Mouse (Mus musculus) cerebellum, adult 8-10 months (tissue): ENCODE measurements around the gene Tmem214.

Experiments
- DNase-seq: peaks from one replicate; pipeline ENCODE4 v3.0.0; 2022

Gene Tmem214

DNA sequence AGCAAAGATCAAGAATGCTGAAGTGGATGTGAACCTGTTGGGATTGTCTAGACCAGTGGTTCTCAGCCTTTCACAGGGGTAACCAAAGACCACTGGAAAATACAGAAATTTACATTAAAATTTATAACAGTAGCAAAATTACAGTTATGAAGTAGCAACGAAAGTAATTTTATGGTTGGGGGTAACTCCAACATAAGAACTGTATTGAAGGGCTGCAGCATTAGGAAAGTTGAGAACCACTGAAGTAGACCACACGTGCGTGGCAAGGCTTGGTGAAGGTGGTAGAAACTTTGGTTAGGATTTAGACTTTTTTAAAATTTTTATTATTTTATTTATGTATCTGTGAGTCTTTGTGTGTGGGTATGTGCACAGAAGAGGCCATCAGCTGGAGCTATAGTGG is at the start of gene Tmem214:
TSS of gene Tmem214 (plus strand) at position 301 of the 400 bp plus-strand sequence.
- DNase-seq: no peak

DNA sequence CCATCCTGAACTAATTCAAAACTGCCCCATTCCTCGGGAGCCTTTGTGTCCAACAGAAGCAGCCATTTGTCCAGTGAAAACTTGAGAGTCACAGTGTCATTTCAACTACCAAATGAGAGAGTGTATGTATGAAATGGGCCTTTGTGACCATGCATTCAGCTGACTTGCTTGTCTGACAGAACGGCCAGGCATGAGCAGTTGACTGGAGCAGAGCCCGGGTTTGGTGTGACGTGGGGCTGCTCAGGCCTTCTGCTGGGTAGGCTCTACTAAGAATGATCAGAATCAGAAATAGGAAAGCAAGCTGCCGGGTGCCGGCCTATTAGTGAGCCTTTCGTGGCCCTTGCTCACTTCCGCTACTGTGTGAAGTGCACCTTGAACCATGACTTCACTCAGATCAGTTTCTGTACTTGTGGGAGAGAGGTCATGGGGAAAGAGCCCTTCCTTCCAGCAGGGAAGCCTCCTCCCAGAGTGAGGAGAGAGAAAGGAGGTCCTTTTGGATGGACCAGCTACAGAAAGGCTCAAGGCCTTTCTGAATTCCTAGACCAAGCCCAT is 49.0 kb upstream of the Tmem214 start:
- DNase-seq: no peak

DNA sequence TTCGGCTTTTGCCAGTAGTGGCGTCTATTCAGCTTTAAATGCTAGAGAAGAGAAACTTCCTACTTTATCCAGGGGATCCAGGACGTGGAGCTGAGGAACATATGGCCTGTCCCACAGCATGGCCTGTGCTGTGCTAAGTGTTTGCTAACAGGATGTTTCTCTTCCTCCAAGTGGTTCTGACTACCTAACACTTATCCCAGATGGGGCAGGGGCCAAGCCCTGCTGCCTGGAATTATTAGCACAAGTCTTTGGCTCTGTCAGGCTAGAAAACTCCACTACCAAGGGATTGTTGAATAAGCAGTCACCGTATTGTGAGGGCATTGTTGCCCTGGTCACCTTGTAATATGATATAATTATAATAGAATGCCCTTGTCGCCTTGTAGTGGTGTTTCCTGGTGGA is 45.1 kb upstream of the Tmem214 start:
- no peak for DNase-seq

DNA sequence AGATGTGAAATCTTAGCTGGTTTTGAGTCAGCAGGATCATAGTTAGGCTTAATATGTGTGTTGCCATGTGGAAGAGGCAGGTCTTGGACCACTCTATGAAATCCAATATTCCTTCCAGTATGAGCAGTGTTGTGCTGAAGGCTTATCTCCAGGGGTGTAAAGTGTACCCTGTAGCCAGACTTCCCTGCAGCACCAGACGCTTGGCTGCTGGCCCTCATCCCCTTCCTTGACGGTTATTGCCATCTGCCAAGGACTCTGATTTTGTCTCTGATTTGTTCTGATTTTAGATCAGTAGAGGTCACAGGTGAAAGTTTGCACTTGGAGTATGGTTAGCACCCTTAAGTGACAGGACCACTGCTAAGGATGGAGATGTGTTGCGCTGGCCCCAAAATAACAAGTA is 44.7 kb upstream of the Tmem214 start:
- DNase-seq: no peak

DNA sequence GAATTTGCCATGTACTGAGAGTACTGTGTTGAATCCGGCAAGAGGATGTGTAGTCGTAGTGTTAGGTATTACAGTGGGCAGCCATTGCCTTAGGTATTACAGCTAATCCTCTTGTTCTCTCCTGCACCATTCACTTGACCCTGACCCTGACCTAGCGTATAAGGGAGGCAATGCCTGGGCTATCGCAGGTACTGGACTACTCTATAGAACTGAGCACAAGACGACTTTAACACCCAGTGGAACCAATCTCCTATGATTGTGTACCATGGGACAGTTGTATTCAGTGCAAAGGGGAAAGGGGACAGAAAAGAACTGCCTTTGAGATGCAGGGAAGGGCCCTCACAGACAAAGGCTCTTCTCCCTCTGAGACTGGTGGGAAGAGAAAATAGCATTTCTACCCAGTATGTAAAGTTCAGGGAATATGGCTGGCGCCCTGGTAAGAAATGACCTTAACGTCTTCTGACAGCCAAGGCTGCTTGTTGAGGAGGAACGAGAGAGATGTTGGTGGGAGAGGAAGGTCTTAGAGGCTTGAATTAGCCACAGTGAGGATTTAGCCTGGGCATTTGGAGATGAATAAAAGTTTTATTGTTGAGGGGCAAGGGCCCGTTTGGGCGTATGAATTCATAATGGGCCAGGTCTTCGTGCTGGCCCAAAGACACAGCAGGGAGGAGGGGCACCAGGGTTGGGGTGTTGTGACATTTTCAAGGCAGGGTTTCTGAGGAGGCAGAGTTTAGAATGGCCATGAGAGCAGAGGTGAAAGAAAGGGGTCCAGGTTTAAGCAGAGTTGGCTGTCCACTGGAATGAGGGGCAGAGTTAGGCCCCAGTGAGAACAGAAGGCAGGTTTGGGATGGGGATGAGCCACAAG is 43.5 kb upstream of the Tmem214 start:
- DNase-seq: no peak

DNA sequence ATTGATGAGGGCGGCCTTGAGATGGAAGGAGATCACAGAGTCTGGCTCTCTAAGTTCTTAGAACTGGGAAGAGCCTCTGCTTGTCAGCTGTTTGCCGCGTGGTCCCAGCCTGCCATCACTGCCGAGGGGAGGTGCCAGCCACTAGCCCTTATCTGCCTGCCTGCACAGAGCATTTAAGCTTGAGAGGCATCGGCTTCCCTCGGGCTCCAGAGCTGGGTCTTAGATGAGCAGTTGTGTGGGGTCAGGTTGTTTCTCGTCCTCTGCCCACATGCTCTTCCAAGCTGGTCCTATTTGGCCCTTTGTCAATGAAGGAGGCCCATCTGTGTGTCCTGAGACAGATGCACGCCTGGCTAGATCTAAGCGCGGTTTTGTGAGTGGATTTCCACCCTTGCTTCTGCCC is 42.6 kb upstream of the Tmem214 start:
- DNase-seq: no peak

DNA sequence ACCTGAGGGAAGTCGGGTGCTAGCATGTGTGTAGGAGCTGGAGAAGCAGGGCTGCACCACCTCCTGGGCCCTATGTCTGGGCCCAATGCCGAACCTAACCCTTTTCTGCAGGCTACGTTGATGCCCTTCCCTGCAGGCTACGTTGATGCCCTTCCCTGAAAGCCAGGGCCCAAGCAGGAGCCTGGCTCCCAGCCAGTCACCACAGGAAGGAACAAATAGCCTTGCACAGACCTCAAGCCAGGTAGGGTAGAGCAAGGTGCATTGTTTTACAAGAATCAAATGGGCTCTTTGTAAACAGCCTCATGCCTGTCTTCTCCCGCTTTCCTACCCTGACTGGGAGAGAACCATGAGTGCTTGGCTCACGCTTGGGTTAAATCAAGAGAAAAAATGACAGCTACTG is 42.0 kb upstream of the Tmem214 start:
- DNase-seq: peak; percentile 71

DNA sequence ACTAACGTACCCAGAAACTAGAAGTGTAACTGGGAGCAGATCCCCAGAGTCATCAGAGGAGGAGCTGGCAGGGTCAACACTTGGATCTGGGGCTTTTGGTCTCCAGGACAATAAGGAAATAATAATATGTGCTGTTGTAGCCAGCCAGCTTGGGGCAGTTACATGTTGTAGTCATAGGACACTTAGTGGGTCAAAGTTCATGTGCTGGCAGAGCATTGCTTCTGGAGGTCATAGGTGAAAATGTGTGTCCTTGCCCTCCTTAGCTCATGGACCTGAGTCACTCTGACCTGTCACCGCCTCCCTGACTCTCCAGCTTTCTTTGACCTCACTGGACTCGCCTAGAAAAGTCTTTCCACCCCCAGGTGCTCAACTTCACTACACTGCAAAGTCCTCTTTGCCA is 34.4 kb upstream of the Tmem214 start:
- DNase-seq: no peak

DNA sequence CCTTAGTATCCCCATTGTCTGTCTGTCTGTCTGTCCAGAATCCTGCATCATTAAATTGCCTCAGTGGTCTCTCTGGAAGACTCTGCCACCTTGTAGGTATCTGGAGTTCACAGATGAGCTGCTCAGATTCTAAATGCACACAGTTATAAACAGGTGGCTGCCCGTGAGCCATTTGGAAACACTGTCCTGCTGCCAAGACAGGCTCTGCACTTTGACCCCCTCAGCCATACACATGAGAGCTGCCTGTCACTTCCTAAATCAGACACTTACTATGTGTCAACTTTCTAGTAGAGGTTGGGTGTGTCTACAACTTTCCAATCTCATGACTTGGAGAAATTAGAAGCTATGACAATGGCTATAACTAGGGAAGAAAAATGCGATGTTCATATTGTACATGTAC is 28.1 kb upstream of the Tmem214 start:
- no peak for DNase-seq

DNA sequence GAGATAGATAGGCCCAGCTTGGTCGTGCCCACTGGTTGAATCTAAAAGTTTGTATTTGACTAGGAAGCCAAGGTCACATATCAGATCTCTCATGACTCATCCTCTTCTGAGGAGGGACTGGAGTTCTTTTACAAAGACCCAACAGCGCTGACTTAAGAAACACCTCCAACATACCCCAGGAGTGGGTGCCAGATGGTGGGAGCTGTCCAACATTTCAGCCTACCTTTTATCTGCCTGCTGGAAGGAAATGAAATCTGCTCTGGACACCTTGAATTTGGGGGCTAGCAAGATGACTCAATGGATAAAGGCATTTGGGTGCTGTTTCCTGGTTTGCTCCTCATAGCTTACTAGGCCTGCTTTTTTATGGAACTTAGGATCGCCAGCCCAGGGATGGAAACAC is 25.9 kb upstream of the Tmem214 start:
- DNase-seq: no peak

DNA sequence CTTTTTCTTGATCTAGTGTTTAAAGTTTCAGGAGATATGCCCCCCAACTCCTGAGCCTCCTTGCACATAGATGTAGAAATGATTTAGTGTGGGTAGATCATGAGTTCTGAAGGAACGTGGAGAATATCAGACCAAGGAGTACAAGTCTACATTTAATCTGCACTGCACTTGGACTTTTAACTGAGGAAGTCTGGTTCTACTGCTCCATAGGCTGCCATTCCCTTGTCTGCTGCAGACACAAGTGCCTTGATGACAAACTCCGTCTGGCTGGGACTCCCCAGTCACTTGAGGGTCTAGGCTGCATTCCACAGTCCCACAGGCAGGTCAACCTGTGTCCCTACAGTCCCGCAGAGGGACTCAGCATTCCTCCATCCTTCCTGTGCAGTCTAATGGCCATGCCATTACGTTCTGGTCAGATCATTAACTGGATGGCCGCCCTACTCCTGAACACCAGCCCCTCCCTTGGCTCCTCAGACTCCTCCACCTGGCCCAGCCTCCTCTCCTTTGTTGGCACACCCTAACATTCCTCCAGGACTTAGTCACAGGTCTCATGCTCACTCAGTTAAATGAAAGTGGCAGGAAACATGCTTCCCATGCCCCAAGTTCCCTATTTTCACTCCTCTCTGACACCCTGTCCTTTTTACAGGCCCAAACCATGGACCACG is 17.8 kb upstream of the Tmem214 start:
- DNase-seq: no peak

DNA sequence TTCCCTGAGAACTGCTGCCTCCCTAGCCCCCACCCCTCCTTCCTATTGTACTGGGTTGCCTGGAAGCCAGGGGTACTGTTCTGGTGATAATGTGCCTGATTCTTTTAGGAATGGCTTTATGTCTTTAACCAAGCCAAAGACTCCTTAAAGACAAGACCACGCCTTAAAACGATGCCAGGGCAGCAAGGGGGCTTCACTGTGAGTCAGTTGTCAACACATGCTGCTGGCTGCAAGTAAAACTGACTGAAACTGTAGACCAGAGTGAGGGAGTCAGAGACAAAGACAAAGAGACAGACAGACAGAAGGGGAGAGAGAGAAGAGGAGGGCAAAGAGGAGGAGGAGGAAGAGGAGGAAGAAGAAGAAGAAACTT is 17.3 kb upstream of the Tmem214 start:
- DNase-seq: no peak

DNA sequence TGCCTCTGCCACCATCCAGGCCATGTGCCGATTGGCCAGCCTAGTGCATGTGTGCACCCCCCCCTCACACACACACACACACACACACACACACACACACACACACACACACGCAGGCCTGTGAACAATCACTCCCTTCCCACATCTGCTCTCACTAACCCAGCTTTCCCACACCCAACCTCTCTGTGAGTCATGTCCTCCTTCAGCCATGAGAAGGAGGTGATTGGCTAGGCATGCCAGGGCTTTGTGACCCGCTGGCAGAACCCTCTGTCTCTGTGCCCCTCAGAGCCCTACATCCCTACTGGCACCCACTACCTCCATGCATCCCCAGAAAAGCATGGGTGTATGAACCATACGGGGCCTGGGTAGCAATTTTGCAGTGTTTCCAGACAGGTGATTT is 14.3 kb upstream of the Tmem214 start:
- no peak for DNase-seq

DNA sequence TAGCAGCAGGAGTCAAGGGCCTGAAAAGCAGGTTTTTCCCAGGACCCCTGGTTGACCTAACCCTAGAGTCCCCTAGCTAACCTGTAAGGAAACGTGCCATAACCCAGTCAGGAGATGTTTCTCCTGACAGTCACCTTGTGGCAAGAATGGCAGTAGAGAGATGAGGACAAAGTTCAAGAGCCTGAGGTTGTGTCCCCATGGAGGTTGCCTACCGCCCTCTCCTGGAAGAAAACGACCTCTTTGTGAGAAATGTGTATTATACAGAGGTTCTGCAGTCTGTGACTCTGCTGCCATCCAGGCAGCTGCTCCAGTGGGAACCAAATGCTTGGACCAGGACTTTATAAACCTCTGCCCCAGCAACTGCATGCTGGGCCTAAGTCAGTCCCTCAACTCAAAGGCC is 12.1 kb upstream of the Tmem214 start:
- DNase-seq: no peak

DNA sequence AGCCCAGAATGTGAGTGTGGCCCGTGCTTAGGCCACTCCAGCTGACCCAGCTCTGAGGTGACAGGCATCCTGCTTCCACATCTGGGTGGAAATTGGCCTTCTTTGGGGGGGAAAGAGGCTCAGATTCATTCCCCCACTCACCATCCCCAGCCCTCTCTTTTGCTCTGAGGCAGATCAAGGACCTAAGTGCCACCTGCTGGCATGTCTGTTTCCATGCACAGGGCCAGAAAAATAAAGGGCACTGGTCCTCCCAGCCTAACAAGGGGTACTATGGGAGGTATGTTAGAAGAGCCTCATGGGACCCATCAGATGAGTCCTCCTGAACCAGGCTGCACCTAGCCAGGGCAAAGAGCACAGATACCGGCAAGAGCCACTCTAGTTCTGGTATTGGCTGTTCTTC is 11.7 kb upstream of the Tmem214 start:
- DNase-seq: no peak

DNA sequence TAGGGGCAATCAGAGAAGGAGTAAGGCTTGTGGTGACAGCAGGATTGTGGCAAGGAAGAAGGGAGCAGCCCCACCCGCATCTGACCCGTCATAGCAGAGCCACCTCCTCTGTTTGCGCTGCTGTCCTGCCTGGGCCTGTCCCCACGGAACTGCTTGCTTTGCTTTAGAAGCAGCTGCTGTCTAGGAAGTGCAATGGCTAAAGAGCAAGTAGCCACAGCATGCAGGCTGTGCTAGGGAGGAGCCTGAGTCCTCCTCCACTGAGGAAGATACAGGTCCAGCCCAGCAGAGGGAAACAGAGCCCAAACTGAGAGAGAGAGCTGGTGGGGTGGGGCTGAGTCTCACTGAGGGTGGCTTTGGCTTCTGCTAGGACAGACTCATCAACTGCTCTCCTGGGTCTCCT is 4.0 kb upstream of the Tmem214 start:
- DNase-seq: no peak

DNA sequence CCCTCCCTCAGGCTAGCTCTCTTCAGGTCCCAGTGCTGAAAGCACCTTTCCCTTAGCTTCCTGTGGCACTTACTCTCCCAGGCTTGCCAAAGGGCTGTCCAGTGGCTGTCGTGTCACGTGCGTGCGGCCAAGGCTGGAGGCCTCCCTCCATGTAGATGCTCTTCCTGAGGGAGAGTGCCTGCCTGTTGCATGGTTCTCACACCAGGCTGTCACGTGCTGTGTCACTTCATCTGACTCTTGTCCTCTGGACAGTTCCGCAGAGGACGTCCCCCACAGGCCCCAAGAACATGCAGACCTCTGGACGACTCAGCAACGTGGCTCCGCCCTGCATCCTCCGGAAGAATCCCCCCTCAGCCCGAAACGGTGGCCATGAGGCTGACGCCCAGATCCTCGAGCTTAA is 3.5 kb upstream of the Tmem214 start:
- no peak for DNase-seq

DNA sequence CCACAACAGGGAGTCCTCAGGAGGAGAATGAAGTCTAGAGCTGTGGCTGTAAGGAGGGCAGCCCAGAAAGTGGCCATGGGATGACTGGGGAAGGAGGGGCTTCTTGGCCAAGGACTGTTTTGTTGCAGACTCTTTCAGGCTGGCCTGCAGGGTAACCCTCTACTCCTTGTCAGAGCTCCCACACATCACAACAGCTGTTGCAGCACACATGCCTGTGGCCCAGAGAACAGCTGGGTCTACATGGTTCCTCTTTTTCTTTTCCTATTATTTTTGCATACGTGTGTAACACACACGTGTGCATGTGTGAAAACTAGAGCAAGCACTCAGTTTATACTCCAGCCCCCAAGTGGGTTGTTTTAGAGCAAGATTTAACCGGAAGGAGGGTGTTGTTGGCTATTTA is 941 bp upstream of the Tmem214 start:
- no peak for DNase-seq

DNA sequence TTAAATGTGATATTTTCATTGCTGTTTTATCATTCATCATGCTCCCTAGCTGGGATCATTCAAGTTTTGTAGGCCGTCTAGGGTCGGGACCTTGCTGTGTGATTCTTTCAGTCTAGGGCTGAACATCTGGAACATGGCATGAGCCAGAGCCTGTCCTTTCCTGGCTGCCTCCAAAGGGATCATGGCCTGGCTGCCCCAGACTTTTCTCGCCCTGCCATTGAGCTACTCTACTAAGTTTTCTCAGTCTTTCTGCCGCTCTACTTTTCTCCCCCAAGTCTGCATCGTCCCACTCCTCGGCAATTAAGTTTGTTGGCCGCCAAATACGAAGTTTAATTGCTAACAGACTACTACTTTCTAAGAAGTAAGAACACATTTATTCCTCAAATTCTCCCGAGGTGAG is 1.2 kb downstream of the Tmem214 start:
- no peak for DNase-seq

DNA sequence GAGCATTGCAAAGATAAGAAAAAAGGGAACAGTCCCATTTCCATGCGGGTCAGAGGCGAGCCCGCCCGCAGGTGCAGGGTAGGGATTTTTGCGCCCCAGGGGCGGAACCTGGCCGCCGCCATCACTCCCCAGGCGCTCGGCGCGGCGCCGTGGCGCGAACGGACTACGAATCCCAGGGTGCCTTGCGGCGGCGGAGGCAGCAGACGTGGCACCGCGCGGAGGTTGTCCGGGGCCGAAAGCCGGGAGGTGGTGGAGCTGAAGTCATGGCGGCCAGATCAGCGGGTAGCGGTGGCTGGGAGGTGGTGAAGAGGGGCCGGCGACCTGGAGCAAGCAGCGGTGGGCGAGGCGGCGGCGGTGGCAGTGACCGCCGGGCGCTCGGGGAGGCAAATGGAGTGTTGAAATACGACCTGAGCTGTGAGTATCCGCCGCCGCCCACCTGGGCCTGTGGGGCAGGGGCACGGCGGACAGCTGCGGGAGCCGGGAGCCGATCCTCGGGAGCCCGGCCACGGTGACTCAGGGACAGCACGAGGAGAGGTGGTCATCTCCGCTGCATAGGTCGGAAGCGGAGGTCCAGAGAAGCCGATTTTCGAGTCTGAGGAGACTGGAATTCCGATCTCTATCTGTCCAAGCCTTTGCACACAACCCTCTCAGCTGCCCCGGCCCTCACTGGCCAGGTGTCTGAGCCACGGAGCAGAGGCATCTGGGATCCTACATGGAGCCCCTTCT is 1.8 kb downstream of the Tmem214 start:
- peak; percentile 90 for DNase-seq

DNA sequence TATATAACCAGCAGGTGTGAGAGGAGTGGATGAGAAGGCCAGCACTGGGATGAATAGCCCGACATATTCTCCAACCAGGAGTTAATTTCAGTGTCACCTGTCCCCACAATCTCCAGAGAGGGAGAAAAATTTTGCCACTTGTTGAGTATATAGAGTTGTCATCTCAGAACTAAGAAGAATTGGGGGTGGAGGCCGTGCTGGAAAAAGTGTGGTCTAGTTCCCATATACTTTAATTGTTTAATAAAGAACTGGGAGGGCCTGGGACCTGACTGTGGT is 2.3 kb downstream of the Tmem214 start:
- no peak for DNase-seq

DNA sequence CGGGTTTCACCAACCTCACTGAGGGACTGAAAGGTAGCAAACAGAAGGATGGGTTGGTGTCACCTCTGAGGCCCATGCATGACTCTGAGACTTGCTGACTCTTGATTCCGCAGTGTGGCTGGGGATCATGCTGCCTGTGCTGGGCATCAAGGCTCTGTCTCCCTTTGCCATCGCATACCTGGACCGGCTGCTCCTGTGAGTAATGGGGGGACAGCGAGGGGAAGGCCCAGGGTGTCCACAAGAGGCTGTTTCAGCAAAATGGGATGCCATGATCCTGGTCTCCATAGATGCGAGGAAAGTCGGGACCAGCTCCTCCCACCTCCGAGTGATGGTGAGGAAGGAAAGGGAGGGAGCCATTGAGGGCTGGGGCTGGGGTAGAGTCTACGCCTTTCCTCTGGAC is 4.8 kb downstream of the Tmem214 start:
- DNase-seq: no peak

DNA sequence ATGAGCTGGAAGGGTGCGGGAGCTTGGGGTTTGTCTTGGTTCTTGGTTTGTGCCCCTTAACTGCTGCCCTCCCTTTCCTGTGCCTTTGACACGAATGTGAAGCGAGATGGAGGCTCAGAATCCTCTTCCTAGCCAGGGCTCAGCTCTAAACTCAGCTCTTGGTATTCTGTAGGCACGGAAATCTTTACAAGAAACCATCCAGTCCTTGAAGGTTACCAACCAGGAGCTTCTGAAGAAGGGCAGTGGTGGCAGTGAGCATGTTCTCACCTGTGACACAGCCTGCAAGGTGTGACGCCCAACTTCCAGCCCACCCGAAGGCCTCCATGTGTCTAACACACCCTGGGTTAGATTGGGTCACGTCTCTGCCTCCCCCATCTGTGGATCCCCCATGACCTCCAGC is 6.6 kb downstream of the Tmem214 start:
- no peak for DNase-seq

DNA sequence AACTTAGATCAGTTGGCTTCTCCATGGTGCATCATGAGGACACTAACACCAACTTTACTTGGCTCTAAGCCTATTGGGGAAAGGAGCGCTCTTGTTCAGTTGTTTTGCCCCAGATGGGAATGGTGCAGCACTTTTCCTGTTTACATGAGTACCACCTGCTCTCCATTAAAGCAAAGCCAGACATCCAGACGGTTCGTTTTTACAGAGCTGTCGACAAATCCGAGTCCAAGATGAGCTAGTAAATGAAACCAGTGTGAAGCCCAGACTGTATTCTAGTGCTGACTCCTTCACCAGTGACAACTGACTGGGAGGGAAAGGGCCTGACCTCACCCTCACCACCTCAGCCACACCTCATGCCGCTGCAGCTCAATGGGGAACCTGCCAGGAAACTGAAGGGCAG is 10.8 kb downstream of the Tmem214 start:
- DNase-seq: no peak
